ENCODE assay signal across 9 mouse cellular contexts in genomic region chr5:113024154-113024764, GRCm38 (mm10). TPM values are rescaled to one million over a fixed set of nuclear protein-coding genes. Genes with fewer than 3 reads are reported as not detected.
DNase-seq lines count a peak whose midpoint lies in the region; ATAC-seq lines count a peak whose summit lies in the region.
"Had no signal": no experiment of that assay in that cellular context is flagged by ENCODE, and none has a peak within 500 bp of the region (broad histone marks: within the 10 kb centered on the region; RNA-seq: fewer than 3 reads in every experiment).

No protein-coding gene starts in this region.

- H3K27ac ChIP-seq in forebrain, embryonic 10.5 days, result peak overlapping the region; percentile 3; the same call in 1 of the 2 replicates
- no peak overlapping the region for H3K27ac ChIP-seq in hindbrain, embryonic 11.5 days (ENCODE audit: low read depth, low read length)
- H3K27ac ChIP-seq in limb, embryonic 11.5 days (replicated peaks; ENCODE audit: low read depth, low read length), result 0 out of 2 replicates have a peak overlapping the region, but pooled peaks have one; percentile 42

- no peak overlapping the region for H3K4me2 ChIP-seq in hindbrain, embryonic 11.5 days (replicated peaks; ENCODE audit: low read depth, low read length)
- peak overlapping the region; percentile 21 for H3K4me2 ChIP-seq in limb, embryonic 11.5 days (ENCODE audit: low read depth, severe bottlenecking)

- H3K9me3 ChIP-seq in forebrain, embryonic 10.5 days, result no peaks in the 10 kb centered on the region
- H3K9me3 ChIP-seq in hindbrain, embryonic 11.5 days (ENCODE audit: control insufficient read depth, low read length), result no peaks in the 10 kb centered on the region
- no peaks in the 10 kb centered on the region for H3K9me3 ChIP-seq in limb, embryonic 11.5 days (ENCODE audit: control insufficient read depth, low read length)

- H3K4me3 ChIP-seq in forebrain, embryonic 10.5 days, result no peak overlapping the region
- H3K4me3 ChIP-seq in hindbrain, embryonic 11.5 days (ENCODE audit: low read depth, low read length), result no peak overlapping the region
- no peak overlapping the region for H3K4me3 ChIP-seq in limb, embryonic 11.5 days (ENCODE audit: low read depth, low read length)

- intact Hi-C loops in left cerebral cortex, postnatal 4 days (cut with DNase I), result no loop called here

- WGBS in forebrain, embryonic 10.5 days, result 51% methylated on average over 18 of the region's 18 CpGs
- 33% methylated on average over 18 of the region's 18 CpGs for WGBS in hindbrain, embryonic 11.5 days
- WGBS in limb, embryonic 11.5 days, result 45% methylated on average over 18 of the region's 18 CpGs

- H3K36me3 ChIP-seq in forebrain, embryonic 10.5 days (replicated peaks), result no peaks in the 10 kb centered on the region
- H3K36me3 ChIP-seq in hindbrain, embryonic 11.5 days (ENCODE audit: control insufficient read depth, insufficient read depth, low read length), result no peaks in the 10 kb centered on the region
- H3K36me3 ChIP-seq in limb, embryonic 11.5 days (ENCODE audit: control insufficient read depth, insufficient read depth, low read length), result no peaks in the 10 kb centered on the region

- peaks cover 26% of the 10 kb centered on the region for H3K4me1 ChIP-seq in forebrain, embryonic 10.5 days
- H3K4me1 ChIP-seq in hindbrain, embryonic 11.5 days (replicated peaks; ENCODE audit: control insufficient read depth, insufficient read depth, low read length), result 0 out of 2 replicates have a peak, but pooled peaks cover 2% of the 10 kb centered on the region
- H3K4me1 ChIP-seq in limb, embryonic 11.5 days (ENCODE audit: control insufficient read depth, insufficient read depth, low read length), result peaks cover 12% of the 10 kb centered on the region; the same call in 1 of the 2 replicates

- peak; percentile 56 for DNase-seq in left cerebral cortex, postnatal 4 days
- DNase-seq in left cerebral cortex, adult 8-10 months (ENCODE audit: low spot score in 2 of 2), result no peak
- DNase-seq in forebrain, embryonic 10.5 days (ENCODE audit: extremely low spot score, low spot score), result peak; percentile 20
- DNase-seq in hindbrain, embryonic 11.5 days (ENCODE audit: low spot score), result peak; percentile 46
- DNase-seq in limb, embryonic 11.5 days (ENCODE audit: low spot score), result peak; percentile 49
- peak; percentile 37 for DNase-seq in mesoderm, embryonic 11.5 days (ENCODE audit: low read depth, low spot score)
- peak; percentile 32 to 62 for DNase-seq in urinary bladder, postnatal 36 days (ENCODE audit: low spot score in 2 of 2)
- no peak for DNase-seq in left cerebral cortex, adult 9 months (ENCODE audit: low spot score in 2 of 2)

- ATAC-seq in hindbrain, embryonic 11.5 days (ENCODE audit: low FRiP score), result peak; percentile 63
- ATAC-seq in limb, embryonic 11.5 days (ENCODE audit: insufficient number of reproducible peaks, low FRiP score, low TSS enrichment, low read depth), result no peak

- H3K27me3 ChIP-seq in forebrain, embryonic 10.5 days (ENCODE audit: poor library complexity, severe bottlenecking), result no peaks in the 10 kb centered on the region
- no peaks in the 10 kb centered on the region for H3K27me3 ChIP-seq in hindbrain, embryonic 11.5 days (ENCODE audit: control insufficient read depth, insufficient read depth, low read length)
- H3K27me3 ChIP-seq in limb, embryonic 11.5 days (ENCODE audit: control insufficient read depth, insufficient read depth, low read length), result no peaks in the 10 kb centered on the region

- no peak overlapping the region for H3K9ac ChIP-seq in hindbrain, embryonic 11.5 days (ENCODE audit: low read depth, low read length)
- peak overlapping the region; percentile 3; the same call in 1 of the 2 replicates for H3K9ac ChIP-seq in limb, embryonic 11.5 days (ENCODE audit: low read length)

RNA-seq across cellular contexts. Expression of gene Grk3, which starts 8.7 kb away (rescaled TPM):
- 10 to 100 TPM; 68.4 to 73.9 TPM for total RNA-seq in left cerebral cortex, postnatal 4 days (2021)
- 10 to 100 TPM; 72.3 to 87.3 (median 75.4) TPM for total RNA-seq in left cerebral cortex, adult 8-10 months (2022)
- 5.2 and 5.3 TPM in 2 replicates for polyA plus RNA-seq in forebrain, embryonic 10.5 days (2016; fragmentation: Nextera tagmentation; extraction: Ambion mirVana)
- polyA plus RNA-seq in hindbrain, embryonic 11.5 days (2014; fragmentation: Nextera tagmentation; extraction: Ambion mirVana), result 4.4 and 5.6 TPM in 2 replicates
- polyA plus RNA-seq in limb, embryonic 11.5 days (2014; fragmentation: Nextera tagmentation; extraction: Ambion mirVana), result 7.1 and 9.6 TPM in 2 replicates

RNA-seq across cellular contexts. Expression of gene Crybb2, which starts 45.7 kb away (rescaled TPM):
- not detected for total RNA-seq in left cerebral cortex, postnatal 4 days (2021)
- not detected for total RNA-seq in left cerebral cortex, adult 8-10 months (2022)
- not detected in 2 replicates for polyA plus RNA-seq in forebrain, embryonic 10.5 days (2016; fragmentation: Nextera tagmentation; extraction: Ambion mirVana)
- not detected in 2 replicates for polyA plus RNA-seq in hindbrain, embryonic 11.5 days (2014; fragmentation: Nextera tagmentation; extraction: Ambion mirVana)
- not detected in 2 replicates for polyA plus RNA-seq in limb, embryonic 11.5 days (2014; fragmentation: Nextera tagmentation; extraction: Ambion mirVana)
- polyA plus RNA-seq: cortical plate, adult 2 months had no signal

RNA-seq across cellular contexts. Expression of gene Crybb3, which starts 57.1 kb away (rescaled TPM):
- 1 to 10 TPM; 3.9 to 4.2 TPM for total RNA-seq in left cerebral cortex, postnatal 4 days (2021)
- 1 to 10 TPM in 1 of 4 experiments, under 1 TPM in 1, not detected in 2; 0.53 to 2.6 TPM for total RNA-seq in left cerebral cortex, adult 8-10 months (2022)
- 1.0 TPM in 2 replicates for polyA plus RNA-seq in forebrain, embryonic 10.5 days (2016; fragmentation: Nextera tagmentation; extraction: Ambion mirVana)
- 0.31 and 0.85 TPM in 2 replicates for polyA plus RNA-seq in hindbrain, embryonic 11.5 days (2014; fragmentation: Nextera tagmentation; extraction: Ambion mirVana)
- polyA plus RNA-seq in limb, embryonic 11.5 days (2014; fragmentation: Nextera tagmentation; extraction: Ambion mirVana), result 0.39 and 0.78 TPM in 2 replicates

Comparison
In these comparisons a context has a peak if more than half of its experiments do, and no peak if none do; other contexts are left out.
1. DNase-seq: peak in left cerebral cortex, postnatal 4 days (single experiment), forebrain, embryonic 10.5 days (single experiment), hindbrain, embryonic 11.5 days (single experiment), limb, embryonic 11.5 days (single experiment), mesoderm, embryonic 11.5 days (single experiment) and urinary bladder, postnatal 36 days (2 of 2); none in left cerebral cortex, adult 8-10 months (0 of 2) and left cerebral cortex, adult 9 months (0 of 2).